Mouse (Mus musculus): Measurements from ENCODE around the gene Itch. TPM values are rescaled to one million over a fixed set of nuclear protein-coding genes. Genes with fewer than 3 reads are reported as not detected.
A peak's percentile ranks its signal among the peaks of the same experiment; 100 is the strongest.

Gene Itch
- polyA plus RNA-seq, 1 experiment from 2014 or later, result 14.6 TPM

DNA sequence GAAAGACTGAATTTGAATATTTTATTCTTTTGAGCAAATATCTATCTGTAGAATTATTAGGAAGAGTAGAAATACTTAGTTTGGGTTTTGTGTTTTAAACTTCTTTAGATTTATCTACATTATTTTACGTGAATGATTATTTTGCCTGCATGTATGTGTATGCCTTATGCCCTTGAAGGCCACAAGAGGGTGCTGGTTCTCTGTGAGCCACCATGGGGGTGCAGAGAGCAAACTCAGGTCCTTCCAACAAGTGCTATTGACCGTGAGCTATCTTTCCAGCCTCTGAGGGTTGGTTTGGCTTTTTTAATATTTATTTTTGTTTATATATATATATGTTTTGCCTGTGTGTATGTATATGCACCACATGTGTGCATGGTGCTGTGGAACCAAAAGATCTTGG, 74.1 kb downstream of the Itch start:
- no peaks in the 10 kb centered on the region for H3K9me3 ChIP-seq (replicated peaks)
- H3K27me3 ChIP-seq, result no peaks in the 10 kb centered on the region
- no peak for ATAC-seq (ENCODE audit: low read depth)
- H3K9ac ChIP-seq, result no peak overlapping the region
- DNase-seq, result no peak
- no peak overlapping the region for H3K4me3 ChIP-seq (replicated peaks)
- peaks cover 44% of the 10 kb centered on the region for H3K36me3 ChIP-seq
- H3K4me1 ChIP-seq (replicated peaks), result no peaks in the 10 kb centered on the region
- H3K27ac ChIP-seq, result no peak overlapping the region
- H3K4me2 ChIP-seq, result no peak overlapping the region
- WGBS (ENCODE audit: insufficient replicate concordance), result 65% methylated on average over 2 of the region's 2 CpGs

DNA sequence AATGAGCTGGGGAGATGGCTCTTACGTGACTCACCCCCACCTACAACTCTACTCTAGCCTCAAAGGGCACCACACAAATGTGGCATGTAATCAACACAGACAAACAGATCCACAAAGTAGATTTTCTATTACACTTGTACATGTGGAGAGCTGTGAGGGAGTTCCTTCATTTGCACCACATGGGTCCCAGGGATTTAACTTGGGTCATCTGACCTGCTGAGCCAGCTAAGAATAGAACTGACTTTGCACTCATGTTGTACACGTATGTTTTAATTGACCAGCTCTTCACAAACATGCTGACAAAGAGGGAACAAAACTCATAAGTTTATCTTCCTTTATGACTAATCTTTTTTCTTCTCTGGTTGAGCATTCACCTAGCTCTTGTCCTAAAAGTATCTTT, 89.8 kb downstream of the Itch start:
- Histone ChIP-seq H3K4me1 (replicated peaks) (peaks cover 6% of the 10 kb centered on the region; the same call in 1 of the 2 replicates), H3K4me2 (no peak overlapping the region), H3K36me3 (peaks cover 64% of the 10 kb centered on the region), H3K27me3 (no peaks in the 10 kb centered on the region), H3K4me3 (replicated peaks) (no peak overlapping the region), H3K9ac (no peak overlapping the region), H3K27ac (no peak overlapping the region), H3K9me3 (replicated peaks) (no peaks in the 10 kb centered on the region)
- 69% methylated on average over 2 of the region's 2 CpGs for WGBS (ENCODE audit: insufficient replicate concordance)
- DNase-seq (no peak), ATAC-seq (ENCODE audit: low read depth) (no peak)

DNA sequence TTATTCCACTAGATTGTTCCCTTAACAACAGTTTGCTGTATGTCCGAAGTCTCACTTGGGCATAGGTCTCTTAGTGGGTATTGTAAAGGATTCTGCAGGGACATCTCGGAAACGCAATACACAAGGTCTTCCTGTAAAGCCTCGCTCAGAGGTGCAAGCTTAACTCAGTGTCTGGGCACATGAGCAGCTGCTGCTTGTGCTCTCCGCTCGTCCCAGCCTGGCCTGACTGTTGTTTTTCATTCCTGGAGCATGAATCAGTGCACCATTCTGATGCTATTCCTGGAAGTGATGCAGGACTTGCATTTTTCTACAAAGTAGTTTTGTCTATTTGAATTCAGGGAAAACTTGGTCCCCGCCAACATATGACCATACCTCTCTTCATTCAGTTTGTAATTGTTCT, 91.4 kb downstream of the Itch start:
- Histone ChIP-seq H3K9ac (no peak overlapping the region), H3K4me3 (replicated peaks) (no peak overlapping the region), H3K27ac (no peak overlapping the region), H3K27me3 (no peaks in the 10 kb centered on the region), H3K36me3 (peaks cover 49% of the 10 kb centered on the region), H3K9me3 (replicated peaks) (no peaks in the 10 kb centered on the region), H3K4me1 (replicated peaks) (peaks cover 6% of the 10 kb centered on the region; the same call in 1 of the 2 replicates), H3K4me2 (no peak overlapping the region)
- DNase-seq (no peak), ATAC-seq (ENCODE audit: low read depth) (no peak)
- WGBS (ENCODE audit: insufficient replicate concordance), result 81% methylated on average over 7 of the region's 7 CpGs

DNA sequence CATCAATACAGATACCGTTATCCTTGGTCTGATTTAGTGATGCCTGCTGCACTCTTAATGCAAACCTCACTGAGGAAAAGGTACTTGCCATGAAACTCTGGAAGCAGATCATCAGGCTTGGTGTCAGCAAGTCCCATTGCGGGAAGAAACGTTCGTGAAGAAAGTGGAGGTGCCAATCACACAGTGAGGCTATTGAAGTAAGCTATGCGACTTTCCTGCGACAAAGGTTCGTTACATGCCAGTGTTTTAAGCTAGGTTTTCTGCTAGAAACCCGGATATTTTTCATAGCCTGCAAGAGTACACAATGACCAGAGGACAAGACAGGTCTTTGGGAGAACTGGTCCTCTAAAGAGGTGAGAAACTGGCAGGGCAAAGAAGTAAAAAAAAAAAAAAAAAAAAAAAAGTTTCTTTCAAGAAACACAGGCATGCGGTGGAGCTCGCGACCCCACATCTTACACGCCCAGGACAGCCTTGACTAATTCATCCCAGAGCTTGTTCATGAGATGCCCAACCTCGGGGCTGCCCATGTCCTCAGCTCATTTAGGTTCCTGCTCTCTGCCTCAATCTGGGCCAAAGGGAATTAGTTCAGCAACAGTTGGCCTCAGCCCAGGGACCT, 102.5 kb downstream of the Itch start:
- peaks cover 37% of the 10 kb centered on the region for H3K4me1 ChIP-seq (replicated peaks)
- peak overlapping the region; percentile 89 for H3K4me3 ChIP-seq (replicated peaks)
- DNase-seq, result no peak
- H3K9me3 ChIP-seq (replicated peaks), result no peaks in the 10 kb centered on the region
- WGBS (ENCODE audit: insufficient replicate concordance), result 8% methylated on average over 13 of the region's 13 CpGs
- peak overlapping the region; percentile 62 for H3K27ac ChIP-seq
- peak overlapping the region; percentile 82 for H3K4me2 ChIP-seq
- no peaks in the 10 kb centered on the region for H3K36me3 ChIP-seq
- peak; percentile 79 for ATAC-seq (ENCODE audit: low read depth)
- no peaks in the 10 kb centered on the region for H3K27me3 ChIP-seq
- H3K9ac ChIP-seq, result peak overlapping the region; percentile 91

DNA sequence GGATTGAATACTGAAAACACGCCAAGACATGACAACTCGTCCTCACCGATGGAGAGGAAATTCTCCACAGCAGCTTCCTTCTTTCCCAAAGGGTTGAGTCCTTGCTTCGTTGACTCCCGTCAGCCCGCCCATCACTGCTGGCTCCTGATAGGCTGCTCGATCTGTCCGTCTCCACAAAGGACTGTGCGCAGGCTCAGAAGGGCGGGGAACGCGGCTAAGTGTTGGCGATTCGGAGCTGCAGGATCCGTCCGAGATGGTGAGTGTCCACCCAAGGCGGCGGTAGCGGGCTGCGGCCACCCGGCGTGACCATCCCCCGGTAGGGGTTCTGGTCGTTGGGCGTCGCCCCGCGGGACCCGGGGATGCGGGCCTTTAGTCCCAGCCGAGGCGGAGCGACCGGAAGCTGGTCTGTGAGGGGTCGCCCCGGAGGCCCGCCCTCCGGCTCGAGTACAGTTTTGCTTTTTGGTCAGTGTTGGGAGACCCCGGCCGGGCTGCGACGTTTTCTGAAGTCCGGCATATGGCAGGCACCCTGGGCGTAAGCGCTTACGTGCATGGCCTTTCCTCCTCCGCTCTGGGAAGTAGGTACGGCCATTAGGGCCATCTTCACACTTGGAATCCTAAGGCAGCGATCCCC, 103.2 kb downstream of the Itch start, which contains the start of gene Dynlrb1:
Gene Dynlrb1 (plus strand): TSS at position 172 of the 631 bp plus-strand sequence.
- no peaks in the 10 kb centered on the region for H3K36me3 ChIP-seq
- peak within 1 kb of the TSS; percentile 78 for H3K27ac ChIP-seq
- under 1% methylated on average over 50 of the region's 50 CpGs for WGBS (ENCODE audit: insufficient replicate concordance)
- peak within 1 kb of the TSS; percentile 82 for H3K4me2 ChIP-seq
- peak; percentile 92 for DNase-seq
- peak; percentile 100 for ATAC-seq (ENCODE audit: low read depth)
- H3K4me3 ChIP-seq (replicated peaks), result peak within 1 kb of the TSS; percentile 89
- H3K27me3 ChIP-seq, result no peaks in the 10 kb centered on the region
- H3K9me3 ChIP-seq (replicated peaks), result no peaks in the 10 kb centered on the region
- peaks cover 39% of the 10 kb centered on the region for H3K4me1 ChIP-seq (replicated peaks)
- H3K9ac ChIP-seq, result peak within 1 kb of the TSS; percentile 91

DNA sequence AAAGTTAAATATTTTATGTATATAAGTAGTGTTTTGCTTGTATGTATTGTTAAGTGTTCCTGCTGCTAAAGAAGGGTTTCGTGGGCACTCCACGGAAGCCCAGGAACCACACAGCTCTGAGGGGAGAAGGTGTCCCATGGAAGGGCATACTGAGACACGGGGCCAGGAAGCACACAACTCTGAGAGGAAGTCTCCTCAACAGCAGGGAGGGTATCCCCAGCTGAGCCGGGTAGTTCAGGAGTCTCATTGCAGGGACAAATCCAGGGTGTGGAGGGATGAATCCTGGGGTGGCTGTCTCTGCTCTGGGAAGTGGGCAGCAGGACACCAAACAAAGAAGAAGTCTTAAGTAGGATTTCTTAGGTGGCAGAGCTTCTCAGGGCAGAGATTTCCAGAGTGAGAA, 104.0 kb downstream of the Itch start:
- Histone ChIP-seq H3K9ac (peak overlapping the region; percentile 91), H3K4me3 (replicated peaks) (peak overlapping the region; percentile 89), H3K9me3 (replicated peaks) (no peaks in the 10 kb centered on the region), H3K27me3 (no peaks in the 10 kb centered on the region), H3K4me1 (replicated peaks) (peaks cover 39% of the 10 kb centered on the region), H3K36me3 (no peaks in the 10 kb centered on the region), H3K27ac (no peak overlapping the region), H3K4me2 (peak overlapping the region; percentile 82)
- ATAC-seq (ENCODE audit: low read depth) (no peak), DNase-seq (no peak)
- 5% methylated on average over 4 of the region's 4 CpGs for WGBS (ENCODE audit: insufficient replicate concordance)

DNA sequence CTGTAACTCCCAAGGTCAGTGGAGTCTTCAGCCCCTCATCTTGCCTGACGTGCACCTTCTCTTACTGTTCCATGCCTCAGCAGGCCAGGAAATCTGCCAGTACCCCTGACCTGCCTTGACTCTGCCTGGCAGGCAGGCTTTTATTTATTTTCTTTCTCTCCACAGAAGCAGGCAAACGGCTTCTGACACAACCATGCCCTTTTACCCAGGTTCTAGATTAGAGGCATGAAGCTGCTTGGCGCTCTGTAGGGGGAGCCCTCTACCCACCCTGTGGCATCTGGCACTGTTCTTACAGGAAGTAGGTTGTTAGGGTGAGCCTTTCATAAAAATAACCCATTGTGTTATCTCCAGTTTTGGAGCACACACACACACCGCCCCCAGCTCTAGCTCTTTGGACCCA, 107.6 kb downstream of the Itch start:
- peaks cover 34% of the 10 kb centered on the region for H3K4me1 ChIP-seq (replicated peaks)

DNA sequence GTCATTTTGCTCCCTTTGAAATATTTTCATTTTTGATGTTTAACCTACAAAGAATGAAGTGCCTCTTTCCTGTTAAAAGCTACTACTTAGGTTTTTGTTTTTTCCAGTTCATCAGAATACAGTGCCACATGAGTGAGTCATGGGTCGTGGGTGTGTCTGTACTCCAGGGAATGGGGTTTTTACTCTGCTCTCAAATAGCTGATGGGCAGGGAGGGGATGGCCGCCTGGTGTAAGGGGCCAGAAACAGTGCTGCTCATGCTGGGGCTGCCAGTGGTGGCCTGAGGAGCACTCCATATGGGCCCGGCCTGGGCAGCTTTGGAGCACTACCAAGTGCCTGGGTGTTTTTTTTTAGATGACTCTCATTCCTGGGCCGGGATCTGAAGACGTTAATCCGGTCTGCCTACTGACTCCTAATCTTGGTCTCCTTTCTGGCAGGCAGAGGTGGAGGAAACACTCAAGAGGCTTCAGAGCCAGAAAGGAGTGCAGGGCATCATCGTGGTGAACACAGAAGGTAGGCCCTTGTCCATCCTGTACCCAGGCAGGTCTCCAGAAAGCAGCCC, 109.1 kb downstream of the Itch start:
- Histone ChIP-seq H3K4me3 (replicated peaks) (no peak overlapping the region), H3K36me3 (peaks cover 47% of the 10 kb centered on the region), H3K9me3 (replicated peaks) (no peaks in the 10 kb centered on the region), H3K4me2 (no peak overlapping the region), H3K27me3 (no peaks in the 10 kb centered on the region), H3K9ac (no peak overlapping the region), H3K27ac (no peak overlapping the region), H3K4me1 (replicated peaks) (peaks cover 31% of the 10 kb centered on the region)
- DNase-seq (no peak), ATAC-seq (ENCODE audit: low read depth) (no peak)
- WGBS (ENCODE audit: insufficient replicate concordance), result 72% methylated on average over 7 of the region's 7 CpGs

More for the DNA sequence above, 107.6 kb downstream of the Itch start:
- no peaks in the 10 kb centered on the region for H3K9me3 ChIP-seq (replicated peaks)
- ATAC-seq (ENCODE audit: low read depth) (no peak), DNase-seq (no peak)
- no peak overlapping the region for H3K27ac ChIP-seq
- no peaks in the 10 kb centered on the region for H3K27me3 ChIP-seq
- H3K36me3 ChIP-seq, result peaks cover 35% of the 10 kb centered on the region
- no peak overlapping the region for H3K4me2 ChIP-seq
- no peak overlapping the region for H3K9ac ChIP-seq
- WGBS (ENCODE audit: insufficient replicate concordance), result 61% methylated on average over 4 of the region's 4 CpGs
- H3K4me3 ChIP-seq (replicated peaks), result no peak overlapping the region

DNA sequence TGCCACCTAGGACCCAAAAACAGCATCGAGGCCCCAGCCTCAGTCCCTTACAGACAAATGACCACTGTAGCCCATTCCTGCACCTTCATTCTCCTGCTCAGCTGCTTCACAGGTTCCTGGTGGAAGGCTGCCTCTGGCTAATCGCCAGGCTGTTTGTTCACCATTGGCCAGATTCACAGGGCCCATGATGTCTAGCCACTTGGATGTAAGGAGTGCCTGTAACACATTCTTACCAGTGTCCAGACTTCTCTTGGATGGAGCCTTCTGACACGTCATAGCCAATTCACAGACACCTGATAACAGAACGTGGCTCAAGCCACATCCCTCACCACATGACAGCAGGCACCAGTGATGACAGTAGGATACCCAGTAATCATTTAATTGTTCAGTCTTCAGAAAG, 112.9 kb downstream of the Itch start:
- DNase-seq (no peak), ATAC-seq (ENCODE audit: low read depth) (no peak)
- Histone ChIP-seq H3K27me3 (no peaks in the 10 kb centered on the region), H3K9me3 (replicated peaks) (no peaks in the 10 kb centered on the region), H3K27ac (no peak overlapping the region), H3K4me2 (no peak overlapping the region), H3K36me3 (peaks cover 85% of the 10 kb centered on the region), H3K9ac (no peak overlapping the region), H3K4me3 (replicated peaks) (no peak overlapping the region), H3K4me1 (replicated peaks) (no peaks in the 10 kb centered on the region)
- 62% methylated on average over 4 of the region's 4 CpGs for WGBS (ENCODE audit: insufficient replicate concordance)

DNA sequence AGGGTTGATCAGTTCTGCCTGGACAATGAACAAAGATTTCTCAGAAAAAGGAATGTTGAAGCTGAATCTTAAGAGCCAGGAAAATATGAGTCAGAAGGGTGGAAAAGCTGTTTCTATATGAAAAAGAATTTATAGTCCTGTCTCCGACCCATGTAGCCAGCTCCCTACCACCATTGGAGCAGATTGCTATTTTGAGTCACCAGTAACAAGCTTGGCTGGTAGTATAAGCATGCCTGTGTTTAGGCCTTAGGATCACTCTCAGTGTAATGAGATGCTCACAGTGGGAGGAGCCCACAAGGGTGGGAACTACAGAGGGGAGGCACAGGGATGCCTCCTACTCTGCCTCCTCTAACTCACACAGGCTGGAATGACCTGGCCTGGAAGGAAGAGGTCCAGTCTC, 114.9 kb downstream of the Itch start:
- Histone ChIP-seq H3K27ac (no peak overlapping the region), H3K4me2 (no peak overlapping the region), H3K4me3 (replicated peaks) (no peak overlapping the region), H3K27me3 (no peaks in the 10 kb centered on the region), H3K4me1 (replicated peaks) (no peaks in the 10 kb centered on the region), H3K9ac (no peak overlapping the region), H3K36me3 (peaks cover 81% of the 10 kb centered on the region), H3K9me3 (replicated peaks) (no peaks in the 10 kb centered on the region)
- whole genome bisulfite sequencing (ENCODE audit: insufficient replicate concordance), result 71% methylated on average over 1 of the region's 1 CpGs
- DNase-seq (no peak), ATAC-seq (ENCODE audit: low read depth) (no peak)

DNA sequence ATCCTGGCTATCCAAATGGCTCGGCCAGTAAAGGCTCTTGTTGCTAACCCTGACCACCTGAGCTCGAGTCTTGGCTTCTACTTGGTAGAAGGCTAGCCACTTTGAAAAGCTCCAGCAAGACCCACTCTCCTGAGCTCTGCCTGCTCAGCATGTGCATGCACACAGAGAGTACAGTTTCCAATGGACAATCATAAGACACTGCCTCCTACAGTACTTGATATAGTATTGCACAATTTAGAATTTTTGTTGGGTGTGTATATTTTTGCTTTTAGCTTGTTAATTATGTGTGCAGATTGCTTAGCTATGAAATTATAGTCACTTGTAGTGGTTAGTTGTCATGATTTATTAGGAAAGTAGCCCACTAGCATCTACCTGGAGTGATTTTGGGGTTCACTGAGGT, 115.4 kb downstream of the Itch start:
- 62% methylated on average over 2 of the region's 2 CpGs for WGBS (ENCODE audit: insufficient replicate concordance)
- no peaks in the 10 kb centered on the region for H3K4me1 ChIP-seq (replicated peaks)

DNA sequence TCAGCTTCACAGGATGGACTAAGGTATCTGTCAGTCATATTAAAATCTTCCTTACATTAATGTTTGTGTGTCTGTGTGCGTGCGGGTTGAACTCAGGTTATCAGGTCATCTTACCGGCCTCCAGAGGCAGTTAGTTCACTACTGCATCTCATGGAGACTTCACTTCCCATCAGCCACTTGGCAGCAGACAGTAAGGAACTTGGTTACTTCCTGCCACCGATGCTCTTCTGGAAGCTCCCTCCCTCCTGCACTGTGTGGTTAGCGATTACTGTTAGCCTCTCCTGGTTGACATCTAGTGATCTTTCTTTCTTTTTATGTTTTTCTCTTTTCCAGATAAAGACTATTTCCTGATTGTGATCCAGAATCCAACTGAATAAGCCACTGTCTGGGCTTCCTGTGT, 116.3 kb downstream of the Itch start:
- Histone ChIP-seq H3K27ac (no peak overlapping the region), H3K9me3 (replicated peaks) (no peaks in the 10 kb centered on the region), H3K4me3 (replicated peaks) (no peak overlapping the region), H3K36me3 (peaks cover 68% of the 10 kb centered on the region), H3K9ac (no peak overlapping the region), H3K4me1 (replicated peaks) (no peaks in the 10 kb centered on the region), H3K4me2 (no peak overlapping the region), H3K27me3 (no peaks in the 10 kb centered on the region)
- ATAC-seq (ENCODE audit: low read depth) (no peak), DNase-seq (no peak)
- WGBS (ENCODE audit: insufficient replicate concordance), result 80% methylated on average over 5 of the region's 5 CpGs

More for the DNA sequence above, 115.4 kb downstream of the Itch start:
- ATAC-seq (ENCODE audit: low read depth) (no peak), DNase-seq (no peak)
- Histone ChIP-seq H3K27ac (no peak overlapping the region), H3K9ac (no peak overlapping the region), H3K9me3 (replicated peaks) (no peaks in the 10 kb centered on the region), H3K27me3 (no peaks in the 10 kb centered on the region), H3K36me3 (peaks cover 76% of the 10 kb centered on the region), H3K4me3 (replicated peaks) (no peak overlapping the region), H3K4me2 (no peak overlapping the region)

Measured in liver, embryonic 13.5 days (tissue).